Mouse (Mus musculus) C2C12 (cell line): ENCODE measurements around the gene Pip4k2c.

ENCODE experiments used
- CEBPB ChIP-seq: IDR thresholded peaks from one replicate; pipeline ENCODE4 v1.6.1; 2011; ENCODE audit warnings: low read depth, mild to moderate bottlenecking, control low read depth, moderate library complexity
- CTCF ChIP-seq: IDR thresholded peaks from one replicate; pipeline ENCODE4 v1.5.1; 2011; ENCODE audit not compliant: control insufficient read depth, insufficient read depth, insufficient read length
- MYOG ChIP-seq: IDR thresholded peaks from one replicate; pipeline ENCODE4 v1.6.1; 2011; ENCODE audit not compliant: control insufficient read depth, insufficient read length; ENCODE audit errors: extremely low read depth

DNA sequence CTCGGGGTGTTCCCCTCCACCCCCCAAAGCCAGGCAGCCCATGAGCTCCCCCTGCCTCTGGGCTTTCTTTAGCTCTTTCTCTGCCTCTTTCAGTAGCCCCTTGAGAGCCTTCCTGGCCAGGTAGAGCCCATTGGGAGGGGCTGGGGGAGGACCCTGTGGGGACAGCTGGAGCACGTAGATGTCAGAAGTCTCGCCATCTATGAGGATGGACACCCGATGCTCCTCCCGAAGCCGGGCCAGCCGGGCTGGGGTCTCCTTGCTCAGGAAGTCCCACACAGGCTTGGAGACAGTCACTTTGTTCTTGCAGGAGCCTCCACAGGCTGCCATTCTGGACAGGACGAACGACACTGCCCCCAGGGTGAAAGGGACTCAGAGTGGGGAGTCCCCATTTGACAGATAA is 18.4 kb downstream of the Pip4k2c start:
- TF ChIP-seq CTCF (no peak), MYOG (no peak), CEBPB (no peak)
